Mouse (Mus musculus) T-cell, adult 66 days (primary cell): Measurements from ENCODE around the gene Gm3286. TPM values are rescaled to one million over a fixed set of nuclear protein-coding genes. Genes with fewer than 3 reads are reported as not detected.

Experiments
- total RNA-seq, 2 experiments: library from RNA; stranded (reverse); gene quantifications; 3 replicates in 1 of 2; 4 replicates in 1 of 2; pipeline ENCODE4 v1.2.4; 2023

The Gm3286 gene
- not detected for total RNA-seq

GRCm38 (mm10) chr5:95510458-95510857 lies at the start of gene Gm3286:
Gene Gm3286, plus strand, starts transcription at chr5:95510758.

Other genes with a start within 250 kb of the Gm3286 start
- gene Gm10424, start 238.0 kb upstream of the Gm3286 start, total RNA-seq, result not detected
- not detected for gene Gm3259, start 204.8 kb upstream of the Gm3286 start, total RNA-seq
- not detected for gene D5Ertd577e, start 54.0 kb upstream of the Gm3286 start, total RNA-seq
- gene Gm7971, start 84.1 kb downstream of the Gm3286 start, total RNA-seq, result not detected
- not detected for gene Gm7978, start 225.4 kb downstream of the Gm3286 start, total RNA-seq
- not detected for gene Gm7982, start 231.3 kb downstream of the Gm3286 start, total RNA-seq